Mouse (Mus musculus) lung, postnatal 0 days (tissue): ENCODE data around the gene Bbx. TPM values are rescaled to one million over a fixed set of nuclear protein-coding genes. Genes with fewer than 3 reads are reported as not detected.

Experiments used
- ATAC-seq: fragments of 200-750 bp; cut with Nextera tagmentation; 2 replicates; pipeline ENCODE4 v1.8.0; 2017; ENCODE audit warnings: moderate library complexity
- DNase-seq: peaks from one replicate; pipeline ENCODE4 v3.0.0-alpha.2; 2016; ENCODE audit warnings: low spot score
- H3K27ac ChIP-seq: fragments of 300-500 bp; sonication (generic); 2 replicates; pipeline ENCODE4 v1.5.1; 2014; ENCODE audit warnings: antibody characterized with exemption, mild to moderate bottlenecking, low read length, mixed read lengths
- H3K27me3 ChIP-seq: fragments of 300-500 bp; sonication (generic); replicated peaks from 2 replicates; pipeline ENCODE4 v1.6.1; 2014; ENCODE audit warnings: low read length, mixed read lengths; ENCODE audit not compliant: insufficient read depth
- H3K36me3 ChIP-seq: fragments of 300-500 bp; sonication (generic); 2 replicates; pipeline ENCODE4 v1.6.1; 2014; ENCODE audit warnings: low read length, mixed read lengths; ENCODE audit not compliant: insufficient read depth
- H3K4me1 ChIP-seq: fragments of 300-500 bp; sonication (generic); 2 replicates; pipeline ENCODE4 v1.6.1; 2014; ENCODE audit warnings: antibody characterized with exemption, low read depth, low read length, mixed read lengths; ENCODE audit not compliant: insufficient read depth
- H3K4me2 ChIP-seq: fragments of 300-500 bp; sonication (generic); replicated peaks from 2 replicates; pipeline ENCODE4 v1.6.1; 2014; ENCODE audit warnings: low read depth, mild to moderate bottlenecking, low read length, moderate library complexity, mixed read lengths
- H3K4me3 ChIP-seq: fragments of 300-500 bp; sonication (generic); 2 replicates; pipeline ENCODE4 v1.5.1; 2014; ENCODE audit warnings: low read depth, low read length
- H3K9ac ChIP-seq: fragments of 300-500 bp; sonication (generic); replicated peaks from 2 replicates; pipeline ENCODE4 v1.6.1; 2014; ENCODE audit warnings: low read depth, mild to moderate bottlenecking
- H3K9me3 ChIP-seq: fragments of 300-500 bp; sonication (generic); 2 replicates; pipeline ENCODE4 v1.6.1; 2016; ENCODE audit warnings: low read length, mixed read lengths
- CTCF ChIP-seq: IDR thresholded peaks from 2 replicates; pipeline ENCODE4 v1.5.1; 2016; ENCODE audit warnings: antibody characterized with exemption, mild to moderate bottlenecking
- EP300 ChIP-seq: IDR thresholded peaks from 2 replicates; pipeline ENCODE4 v1.6.1; 2016; ENCODE audit warnings: antibody characterized with exemption, mild to moderate bottlenecking, control low read depth
- WGBS: fragments of 180-500 bp; shearing (Covaris S2); extraction: QIAGEN DNeasy Blood & Tissue Kit; methylation state at CpG from one replicate; pipeline ENCODE4 v1.1.7; 2014; 5-methylcytosine and 5-hydroxymethylcytosine counted together
- polyA plus RNA-seq: library from polyadenylated mRNA; unstranded; fragments of >200 nt; fragmentation: Nextera tagmentation; extraction: Ambion mirVana; gene quantifications from 2 replicates; pipeline ENCODE4 v1.2.1, GENCODE M21; 2015

Bbx gene
- 25.2 and 30.0 TPM in 2 replicates for polyA plus RNA-seq

DNA sequence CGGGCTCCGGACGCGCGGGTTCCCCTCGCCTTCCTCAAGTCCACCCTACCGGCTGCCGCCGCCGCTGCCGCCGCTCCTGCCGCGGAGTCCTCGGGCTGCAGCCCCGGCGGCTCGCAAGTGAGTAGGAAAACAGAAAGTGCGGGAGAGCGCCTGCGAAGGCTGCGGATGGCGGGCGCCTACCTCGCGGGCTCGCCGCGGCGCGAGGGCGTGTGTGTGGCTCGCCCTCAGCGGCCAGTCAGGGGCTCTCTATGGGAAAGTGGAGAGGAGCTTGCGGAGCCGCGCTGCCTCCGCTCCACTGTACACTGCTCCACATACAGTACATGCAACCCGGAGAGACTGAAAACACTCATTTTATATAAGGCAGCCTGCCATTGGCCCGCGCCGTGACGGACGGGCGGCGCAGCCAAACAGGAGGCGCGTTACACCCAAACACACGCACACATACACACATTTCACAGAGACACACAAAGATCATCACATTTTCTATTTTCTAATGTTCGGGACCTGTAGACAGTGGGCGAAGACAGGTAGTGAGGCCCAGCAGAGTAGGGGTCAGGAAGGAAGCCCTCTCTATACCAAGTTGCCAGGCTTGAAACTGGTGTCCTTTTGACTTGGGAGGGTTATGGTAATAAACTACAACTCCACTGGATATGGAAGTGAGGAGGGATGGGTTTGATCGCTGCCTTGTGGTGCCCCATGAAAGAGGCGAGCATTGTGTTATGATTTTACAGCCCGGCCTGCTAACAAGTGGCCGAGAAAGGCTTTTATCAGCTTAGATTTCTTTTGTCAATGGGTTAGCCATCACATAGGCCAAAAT, at the start of gene Bbx:
TSS of gene Bbx (minus strand) at position 329 of the 817 bp plus-strand sequence.
- WGBS = under 1% methylated on average over 49 of the region's 55 CpGs
- TF ChIP-seq EP300 (no peak), CTCF (peak; percentile 5)
- H3K4me3 ChIP-seq = peak within 1 kb of the TSS; percentile 88
- peak within 1 kb of the TSS; percentile 100 for H3K4me2 ChIP-seq
- no peaks in the 10 kb centered on the region for H3K4me1 ChIP-seq
- peak within 1 kb of the TSS; percentile 95 for H3K27ac ChIP-seq
- H3K27me3 ChIP-seq = no peaks in the 10 kb centered on the region
- peak within 1 kb of the TSS; percentile 86 for H3K9ac ChIP-seq
- peak; percentile 97 for ATAC-seq
- no peaks in the 10 kb centered on the region for H3K36me3 ChIP-seq
- DNase-seq = peak; percentile 94
- no peaks in the 10 kb centered on the region for H3K9me3 ChIP-seq

DNA sequence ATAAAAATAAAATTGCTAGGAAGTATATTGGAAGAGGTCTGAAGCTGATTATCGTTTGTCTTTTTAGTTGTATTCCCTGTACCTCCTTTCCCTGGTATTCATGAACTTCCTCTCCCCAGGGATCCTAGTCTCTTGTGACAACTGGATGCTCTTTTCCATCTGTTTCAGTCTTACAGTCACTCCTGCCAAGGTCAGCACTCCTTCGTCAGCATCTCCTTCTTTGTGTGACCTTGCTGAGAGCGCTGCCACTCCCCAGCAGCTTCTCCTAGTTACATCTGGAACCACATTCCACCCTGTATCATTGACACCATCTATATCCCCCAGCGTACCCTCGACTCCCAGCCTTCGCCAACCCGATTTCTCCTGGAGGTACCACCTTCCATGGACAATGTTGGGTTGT, 49.7 kb upstream of the Bbx start:
- Histone ChIP-seq H3K27me3 (no peaks in the 10 kb centered on the region), H3K4me1 (no peaks in the 10 kb centered on the region), H3K9me3 (no peaks in the 10 kb centered on the region), H3K4me2 (no peak overlapping the region), H3K9ac (no peak overlapping the region), H3K4me3 (no peak overlapping the region), H3K27ac (no peak overlapping the region), H3K36me3 (no peaks in the 10 kb centered on the region)
- no peak for TF ChIP-seq EP300
- TF ChIP-seq CTCF = no peak
- 62% methylated on average over 7 of the region's 7 CpGs for WGBS
- ATAC-seq (no peak), DNase-seq (no peak)

DNA sequence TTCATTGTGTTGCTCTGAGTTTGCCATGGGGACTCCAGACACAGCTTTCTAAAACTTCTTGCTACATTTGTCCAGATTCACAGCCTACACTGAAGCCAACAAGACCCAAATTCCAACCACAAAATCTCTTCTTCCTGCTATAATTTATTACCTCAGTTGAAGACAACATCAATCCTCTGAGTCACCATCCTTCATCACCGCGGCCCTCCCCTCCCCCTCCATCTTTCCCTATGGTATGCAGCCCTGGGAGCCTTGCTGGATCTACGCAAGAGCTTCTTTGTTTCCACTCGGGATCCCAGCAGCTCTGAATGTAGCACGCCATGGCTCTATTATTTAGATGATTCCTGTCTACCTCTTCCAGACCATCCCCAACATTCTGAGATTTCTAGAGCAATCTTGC, 49.2 kb upstream of the Bbx start:
- Histone ChIP-seq H3K9me3 (no peaks in the 10 kb centered on the region), H3K27me3 (no peaks in the 10 kb centered on the region), H3K9ac (no peak overlapping the region), H3K4me3 (no peak overlapping the region), H3K27ac (no peak overlapping the region), H3K4me2 (no peak overlapping the region), H3K36me3 (no peaks in the 10 kb centered on the region), H3K4me1 (no peaks in the 10 kb centered on the region)
- no peak for ATAC-seq
- no peak for DNase-seq
- TF ChIP-seq CTCF (no peak), EP300 (no peak)
- 58% methylated on average over 5 of the region's 5 CpGs for WGBS

GRCm38 (mm10) chr16:50478695-50479094, 46.5 kb upstream of the Bbx start:
- TF ChIP-seq CTCF (no peak), EP300 (no peak)
- H3K4me3 ChIP-seq = no peak overlapping the region
- ATAC-seq (no peak), DNase-seq (no peak)
- no peaks in the 10 kb centered on the region for H3K9me3 ChIP-seq
- no peaks in the 10 kb centered on the region for H3K27me3 ChIP-seq
- no peaks in the 10 kb centered on the region for H3K4me1 ChIP-seq
- H3K27ac ChIP-seq = no peak overlapping the region
- no peak overlapping the region for H3K9ac ChIP-seq
- no peak overlapping the region for H3K4me2 ChIP-seq
- WGBS = 100% methylated on average over 1 of the region's 1 CpGs
- no peaks in the 10 kb centered on the region for H3K36me3 ChIP-seq

DNA sequence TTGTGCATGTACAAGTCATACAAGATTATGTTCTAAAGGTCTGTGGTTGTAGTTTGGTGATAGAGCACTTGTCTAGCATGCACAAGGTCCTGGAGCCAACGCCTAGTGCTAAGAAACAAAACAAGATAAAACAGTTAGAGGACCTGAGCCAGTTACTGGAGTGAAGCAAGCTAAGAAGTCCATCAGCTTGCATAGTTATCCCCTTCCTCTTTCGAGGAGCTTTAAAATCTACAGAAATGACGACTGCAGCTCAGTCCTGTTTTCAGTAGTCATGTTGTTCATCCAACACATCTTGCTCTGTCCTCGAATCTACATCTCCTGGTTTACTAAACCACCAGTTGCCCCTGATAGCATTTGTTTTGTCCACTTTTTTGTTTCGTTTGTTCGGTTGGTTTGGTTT, 45.4 kb upstream of the Bbx start:
- Histone ChIP-seq H3K4me2 (no peak overlapping the region), H3K27ac (no peak overlapping the region), H3K27me3 (no peaks in the 10 kb centered on the region), H3K4me3 (no peak overlapping the region), H3K9ac (no peak overlapping the region), H3K9me3 (no peaks in the 10 kb centered on the region), H3K36me3 (no peaks in the 10 kb centered on the region), H3K4me1 (no peaks in the 10 kb centered on the region)
- ATAC-seq = no peak
- TF ChIP-seq CTCF = no peak
- TF ChIP-seq EP300 = no peak
- 79% methylated on average over 6 of the region's 6 CpGs for WGBS
- DNase-seq = no peak

DNA sequence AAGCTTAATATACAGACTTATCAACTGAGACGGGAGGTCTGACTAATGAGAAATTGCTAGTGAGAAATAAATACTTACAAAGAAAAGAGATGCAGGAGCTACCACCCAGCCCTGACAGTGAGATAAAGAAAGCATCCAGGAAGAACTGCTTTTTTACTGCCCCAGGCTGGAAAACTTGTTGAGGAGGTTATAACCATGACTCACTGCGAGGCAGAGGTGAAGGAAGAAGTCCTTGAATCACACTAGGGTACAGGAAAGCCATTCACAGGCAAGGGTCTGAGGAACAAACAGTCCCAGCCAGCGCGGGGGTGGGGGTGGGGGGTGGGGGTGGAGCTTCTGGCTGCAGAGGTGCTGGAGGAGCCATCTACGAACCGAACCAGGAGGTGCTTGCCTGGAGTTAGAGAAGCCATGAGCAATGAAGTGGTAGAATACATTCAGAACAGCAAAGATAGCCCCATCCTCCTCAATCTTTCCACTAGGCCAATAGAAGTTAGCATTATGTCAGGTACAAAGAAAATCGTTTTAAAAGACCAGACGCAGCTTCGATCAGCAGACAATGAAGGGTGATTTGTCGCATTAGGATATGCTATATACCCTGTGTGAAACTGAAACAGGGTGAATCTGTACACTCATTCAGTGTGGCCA, 30.2 kb upstream of the Bbx start:
- H3K27ac ChIP-seq = no peak overlapping the region
- no peaks in the 10 kb centered on the region for H3K36me3 ChIP-seq
- DNase-seq = peak; percentile 40
- H3K4me2 ChIP-seq = no peak overlapping the region
- H3K4me3 ChIP-seq = no peak overlapping the region
- no peaks in the 10 kb centered on the region for H3K27me3 ChIP-seq
- ATAC-seq = peak; percentile 65
- TF ChIP-seq EP300 (no peak), CTCF (no peak)
- H3K4me1 ChIP-seq = no peaks in the 10 kb centered on the region
- no peaks in the 10 kb centered on the region for H3K9me3 ChIP-seq
- H3K9ac ChIP-seq = no peak overlapping the region
- 33% methylated on average over 10 of the region's 10 CpGs for WGBS
